Mouse (Mus musculus): ENCODE measurements at regions not wholly inside any gene's neighbourhood (a gene's known extent, or its start where the extent isn't known, plus 50 kb on each side); places are given as distances from the start of the nearest gene placed in this dataset.

DNA sequence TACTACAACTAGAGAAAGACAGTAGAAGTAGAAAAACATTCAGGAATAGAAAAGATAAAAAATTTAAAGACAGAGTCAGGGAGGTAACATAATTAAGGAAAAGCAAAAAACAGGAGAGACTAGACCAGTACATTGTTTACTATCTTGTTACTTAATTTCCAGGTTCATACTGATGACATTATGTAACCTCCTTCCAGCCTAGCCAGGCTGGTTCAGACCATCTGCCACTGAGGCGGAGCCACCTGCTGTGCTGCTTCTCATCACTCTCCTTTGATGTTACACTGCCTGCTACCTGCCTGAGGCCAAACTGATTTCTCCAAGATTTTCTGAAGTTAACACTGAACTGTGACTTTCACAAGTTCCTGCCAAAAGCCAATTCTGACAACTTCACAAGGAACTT lies 64.2 kb upstream of the Vmn2r2 start:
- H3K4me1 ChIP-seq (replicated peaks): no peaks in the 10 kb centered on the region
- H3K4me3 ChIP-seq (replicated peaks): no peak overlapping the region
- ATAC-seq: no peak
- WGBS: 72% methylated on average over 1 of the region's 1 CpGs
- H3K27me3 ChIP-seq (replicated peaks): no peaks in the 10 kb centered on the region
- no peak overlapping the region for H3K4me2 ChIP-seq (replicated peaks)
- no peak overlapping the region for H3K27ac ChIP-seq
- H3K36me3 ChIP-seq: no peaks in the 10 kb centered on the region
- H3K9me3 ChIP-seq: no peaks in the 10 kb centered on the region
- H3K9ac ChIP-seq: no peak overlapping the region

DNA sequence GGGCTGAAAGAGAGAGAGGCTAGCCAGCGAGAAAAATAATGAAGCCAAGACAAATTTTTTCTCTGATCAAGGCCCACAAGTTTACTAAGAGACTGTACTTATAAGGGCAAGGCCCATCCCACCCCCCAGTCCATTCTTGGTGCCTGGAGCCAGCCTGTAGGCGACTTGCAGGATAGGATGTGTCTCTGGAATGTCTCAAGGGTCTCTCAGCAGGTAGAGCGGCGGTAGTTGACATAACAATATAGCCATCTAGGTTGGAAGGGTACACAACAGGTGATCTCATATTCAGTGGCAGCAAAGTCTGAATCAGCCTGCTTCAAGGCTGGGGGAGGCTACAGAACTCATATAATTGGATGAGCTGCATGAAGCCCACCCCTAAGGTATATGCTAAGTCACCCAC lies 61.1 kb upstream of the Vmn2r2 start:
- H3K36me3 ChIP-seq: no peaks in the 10 kb centered on the region
- H3K9ac ChIP-seq: no peak overlapping the region
- H3K9me3 ChIP-seq: no peaks in the 10 kb centered on the region
- 74% methylated on average over 4 of the region's 4 CpGs for WGBS
- H3K4me3 ChIP-seq (replicated peaks): no peak overlapping the region
- no peaks in the 10 kb centered on the region for H3K27me3 ChIP-seq (replicated peaks)
- H3K27ac ChIP-seq: no peak overlapping the region
- no peak overlapping the region for H3K4me2 ChIP-seq (replicated peaks)
- ATAC-seq: no peak
- H3K4me1 ChIP-seq (replicated peaks): no peaks in the 10 kb centered on the region

DNA sequence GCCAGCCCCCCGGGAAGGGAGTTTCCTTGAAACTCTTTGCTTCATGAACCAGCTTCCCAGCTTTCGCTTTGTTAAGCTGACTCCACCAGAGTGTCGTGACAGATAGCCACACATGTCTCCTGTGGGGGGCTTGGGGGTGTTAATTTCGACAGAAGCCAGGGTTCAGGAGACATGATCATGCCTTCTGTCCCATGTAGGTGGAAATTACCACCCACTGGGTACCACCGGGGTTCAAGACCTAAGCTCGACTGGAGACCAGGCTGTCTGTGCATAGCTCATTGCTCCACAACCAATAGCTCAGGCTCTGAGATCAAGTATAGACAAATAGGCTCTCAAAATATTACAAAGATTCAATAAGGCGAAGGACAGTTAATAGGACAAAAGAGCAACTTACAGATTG lies 50.6 kb upstream of the Vmn2r2 start:
- H3K4me1 ChIP-seq (replicated peaks): no peaks in the 10 kb centered on the region
- H3K4me2 ChIP-seq (replicated peaks): peak overlapping the region; percentile 33; the same call in 1 of the 2 replicates
- no peak overlapping the region for H3K9ac ChIP-seq
- no peaks in the 10 kb centered on the region for H3K27me3 ChIP-seq (replicated peaks)
- H3K36me3 ChIP-seq: no peaks in the 10 kb centered on the region
- no peak overlapping the region for H3K4me3 ChIP-seq (replicated peaks)
- H3K27ac ChIP-seq: peak overlapping the region; percentile 33; the same call in 1 of the 2 replicates
- H3K9me3 ChIP-seq: no peaks in the 10 kb centered on the region
- peak; percentile 81 for ATAC-seq
- WGBS: 66% methylated on average over 7 of the region's 7 CpGs

Measured in intestine, embryonic 15.5 days (tissue).